Mouse (Mus musculus) liver, embryonic 16.5 days (tissue): ENCODE results near the gene Gpr176. TPM values are rescaled to one million over a fixed set of nuclear protein-coding genes. Genes with fewer than 3 reads are reported as not detected.

ENCODE experiments used
- ATAC-seq: fragments of 200-750 bp; cut with Nextera tagmentation; 2 replicates; pipeline ENCODE4 v1.8.0; 2017; ENCODE audit warnings: low read depth, mild to moderate bottlenecking, moderate number of reproducible peaks, moderate library complexity
- H3K27ac ChIP-seq: fragments of 300-500 bp; sonication (generic); 2 replicates; pipeline ENCODE4 v1.5.1; 2014; ENCODE audit warnings: mild to moderate bottlenecking, low read length
- H3K27me3 ChIP-seq: fragments of 300-500 bp; sonication (generic); 2 replicates; pipeline ENCODE4 v1.6.1; 2014; ENCODE audit warnings: low read depth, low read length, mixed read lengths; ENCODE audit not compliant: control insufficient read depth, insufficient read depth
- H3K36me3 ChIP-seq: fragments of 300-500 bp; sonication (generic); 2 replicates; pipeline ENCODE4 v1.6.1; 2014; ENCODE audit warnings: mild to moderate bottlenecking; ENCODE audit not compliant: control insufficient read depth, insufficient read depth
- H3K4me1 ChIP-seq: fragments of 300-500 bp; sonication (generic); 2 replicates; pipeline ENCODE4 v1.6.1; 2014; ENCODE audit warnings: low read depth, low read length, mixed read lengths; ENCODE audit not compliant: control insufficient read depth
- H3K4me2 ChIP-seq: fragments of 300-500 bp; sonication (generic); 2 replicates; pipeline ENCODE4 v1.6.1; 2014; ENCODE audit warnings: low read depth, low read length, mixed read lengths
- H3K4me3 ChIP-seq: fragments of 300-500 bp; sonication (generic); 2 replicates; pipeline ENCODE4 v1.5.1; 2014; ENCODE audit warnings: low read depth, mild to moderate bottlenecking, low read length
- H3K9ac ChIP-seq: fragments of 300-500 bp; sonication (generic); 2 replicates; pipeline ENCODE4 v1.6.1; 2014; ENCODE audit warnings: low read depth, low read length
- H3K9me3 ChIP-seq: fragments of 300-500 bp; sonication (generic); replicated peaks from 2 replicates; pipeline ENCODE4 v1.6.1; 2016; ENCODE audit warnings: low read length; ENCODE audit not compliant: control insufficient read depth
- WGBS: fragments of 180-500 bp; shearing (Covaris S2); extraction: QIAGEN DNeasy Blood & Tissue Kit; methylation state at CpG from one replicate; pipeline ENCODE4 v1.1.7; 2014; ENCODE audit not compliant: insufficient replicate concordance; 5-methylcytosine and 5-hydroxymethylcytosine counted together
- polyA plus RNA-seq: library from polyadenylated mRNA; unstranded; fragments of >200 nt; fragmentation: Nextera tagmentation; extraction: Ambion mirVana; gene quantifications from 2 replicates; pipeline ENCODE4 v1.2.1, GENCODE M21; 2015

Gene Gpr176
- 0.09 and 0.11 TPM in 2 replicates for polyA plus RNA-seq

DNA sequence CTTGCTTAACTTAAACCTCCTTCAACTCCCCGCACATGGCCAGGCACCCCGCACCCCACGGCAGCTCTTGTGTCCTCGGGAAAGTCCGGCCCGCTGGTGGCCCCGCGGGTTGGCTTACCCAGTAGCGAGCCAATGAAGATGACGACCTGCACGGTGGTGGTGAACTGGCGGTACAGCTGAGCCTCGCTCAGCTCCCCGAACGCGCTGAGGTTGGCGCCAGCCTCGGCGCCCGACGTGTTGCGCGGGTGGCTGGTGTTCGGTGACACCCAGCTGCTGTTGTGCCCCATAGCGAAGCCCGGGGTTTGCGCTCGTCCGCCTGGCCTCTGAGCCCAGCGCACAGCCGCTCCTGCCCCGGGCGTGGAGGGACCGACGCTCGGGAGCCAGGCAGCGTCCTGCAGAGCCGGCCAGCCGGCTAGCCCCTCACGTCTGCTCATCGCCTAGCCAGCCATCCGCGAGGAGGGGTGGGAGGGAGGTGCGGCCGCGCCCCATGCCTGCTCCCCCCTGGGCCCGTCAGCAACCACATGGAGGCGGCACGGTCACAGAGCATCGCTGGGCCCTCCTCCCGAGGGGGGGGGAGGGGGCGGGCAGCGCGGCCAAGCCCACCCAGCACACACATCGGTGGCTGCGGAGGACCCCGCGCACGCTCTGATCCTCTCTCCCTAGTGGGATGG is at the start of gene Gpr176:
TSS of gene Gpr176 (minus strand) at position 519 of the 671 bp plus-strand sequence.
- Histone ChIP-seq H3K4me1 (peaks cover 9% of the 10 kb centered on the region), H3K27me3 (peaks cover 29% of the 10 kb centered on the region), H3K27ac (no peak within 1 kb of the TSS), H3K9me3 (no peaks in the 10 kb centered on the region), H3K4me2 (peak within 1 kb of the TSS; percentile 78), H3K4me3 (peak within 1 kb of the TSS; percentile 55), H3K36me3 (no peaks in the 10 kb centered on the region), H3K9ac (peak within 1 kb of the TSS; percentile 24; the same call in 1 of the 2 replicates)
- ATAC-seq: peak; percentile 49
- under 1% methylated on average over 55 of the region's 59 CpGs for WGBS

- no peak overlapping the region for H3K9ac ChIP-seq
- 0 out of 2 replicates have a peak, but pooled peaks cover 3% of the 10 kb centered on the region for H3K36me3 ChIP-seq
- no peaks in the 10 kb centered on the region for H3K9me3 ChIP-seq
- H3K27ac ChIP-seq: no peak overlapping the region
- H3K4me3 ChIP-seq: no peak overlapping the region
- ATAC-seq: no peak
- no peaks in the 10 kb centered on the region for H3K27me3 ChIP-seq
- no peaks in the 10 kb centered on the region for H3K4me1 ChIP-seq
- 76% methylated on average over 8 of the region's 8 CpGs for WGBS
- no peak overlapping the region for H3K4me2 ChIP-seq
Observed at GRCm38 (mm10) chr2:118422385-118422784, 49.2 kb upstream of the Gpr176 start.

- 86% methylated on average over 15 of the region's 15 CpGs for WGBS
- Histone ChIP-seq H3K9ac (no peak overlapping the region), H3K9me3 (no peaks in the 10 kb centered on the region), H3K36me3 (0 out of 2 replicates have a peak, but pooled peaks cover 3% of the 10 kb centered on the region), H3K4me2 (no peak overlapping the region), H3K27ac (no peak overlapping the region), H3K4me1 (no peaks in the 10 kb centered on the region), H3K27me3 (no peaks in the 10 kb centered on the region), H3K4me3 (no peak overlapping the region)
- no peak for ATAC-seq
Observed at GRCm38 (mm10) chr2:118421951-118422350, 48.7 kb upstream of the Gpr176 start.

DNA sequence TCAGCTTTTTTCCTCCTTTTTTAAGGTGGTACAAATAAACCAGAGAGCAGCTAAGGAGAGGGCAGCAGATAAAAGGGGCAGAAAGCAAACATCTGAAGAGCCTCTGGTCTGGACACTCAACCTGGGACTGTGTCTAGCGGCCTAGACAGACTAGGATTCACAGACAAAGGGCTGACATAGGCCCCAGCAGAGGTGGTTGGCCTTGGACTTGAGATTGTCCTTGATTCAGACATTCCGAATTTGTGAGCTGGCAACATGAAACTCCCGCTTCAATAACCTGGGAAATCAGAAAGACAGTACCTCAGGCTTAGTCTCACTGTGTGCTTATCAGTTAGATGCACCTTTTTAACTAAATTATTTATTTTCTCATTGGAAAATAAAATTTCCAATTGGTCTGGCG is 44.9 kb upstream of the Gpr176 start:
- 76% methylated on average over 4 of the region's 4 CpGs for WGBS
- no peak overlapping the region for H3K9ac ChIP-seq
- H3K27ac ChIP-seq: no peak overlapping the region
- H3K4me2 ChIP-seq: no peak overlapping the region
- H3K4me1 ChIP-seq: no peaks in the 10 kb centered on the region
- H3K9me3 ChIP-seq: no peaks in the 10 kb centered on the region
- H3K27me3 ChIP-seq: no peaks in the 10 kb centered on the region
- no peak overlapping the region for H3K4me3 ChIP-seq
- ATAC-seq: no peak
- H3K36me3 ChIP-seq: peaks cover 6% of the 10 kb centered on the region

GRCm38 (mm10) chr2:118415601-118416355 is 42.6 kb upstream of the Gpr176 start:
- H3K27me3 ChIP-seq: no peaks in the 10 kb centered on the region
- peaks cover 9% of the 10 kb centered on the region for H3K36me3 ChIP-seq
- no peak overlapping the region for H3K4me3 ChIP-seq
- no peak overlapping the region for H3K4me2 ChIP-seq
- H3K9me3 ChIP-seq: no peaks in the 10 kb centered on the region
- no peaks in the 10 kb centered on the region for H3K4me1 ChIP-seq
- WGBS: 69% methylated on average over 6 of the region's 6 CpGs
- no peak overlapping the region for H3K9ac ChIP-seq
- ATAC-seq: no peak
- no peak overlapping the region for H3K27ac ChIP-seq

DNA sequence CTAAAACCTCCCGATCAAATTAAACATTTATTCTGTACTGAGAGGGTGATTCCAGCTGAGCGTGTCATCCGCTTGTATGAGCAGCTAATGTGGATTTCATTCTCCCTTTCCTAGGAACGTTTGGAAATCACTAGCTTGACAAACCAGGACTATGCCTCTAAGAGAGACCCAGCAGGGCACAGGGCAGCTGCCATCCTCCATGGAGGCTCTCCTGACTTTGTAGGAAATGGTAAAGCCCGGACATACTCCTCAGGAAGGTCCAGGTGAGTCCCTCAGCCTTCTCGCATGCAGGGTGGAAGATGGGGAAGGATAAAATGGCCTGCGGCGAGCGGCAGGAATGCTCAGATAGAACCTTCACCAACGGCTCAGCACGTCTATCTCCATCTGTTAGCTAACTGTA is 39.6 kb upstream of the Gpr176 start:
- H3K4me2 ChIP-seq: no peak overlapping the region
- no peak for ATAC-seq
- no peak overlapping the region for H3K27ac ChIP-seq
- no peaks in the 10 kb centered on the region for H3K27me3 ChIP-seq
- H3K4me1 ChIP-seq: no peaks in the 10 kb centered on the region
- WGBS: 86% methylated on average over 11 of the region's 11 CpGs
- H3K4me3 ChIP-seq: no peak overlapping the region
- peaks cover 9% of the 10 kb centered on the region for H3K36me3 ChIP-seq
- H3K9ac ChIP-seq: no peak overlapping the region
- no peaks in the 10 kb centered on the region for H3K9me3 ChIP-seq

DNA sequence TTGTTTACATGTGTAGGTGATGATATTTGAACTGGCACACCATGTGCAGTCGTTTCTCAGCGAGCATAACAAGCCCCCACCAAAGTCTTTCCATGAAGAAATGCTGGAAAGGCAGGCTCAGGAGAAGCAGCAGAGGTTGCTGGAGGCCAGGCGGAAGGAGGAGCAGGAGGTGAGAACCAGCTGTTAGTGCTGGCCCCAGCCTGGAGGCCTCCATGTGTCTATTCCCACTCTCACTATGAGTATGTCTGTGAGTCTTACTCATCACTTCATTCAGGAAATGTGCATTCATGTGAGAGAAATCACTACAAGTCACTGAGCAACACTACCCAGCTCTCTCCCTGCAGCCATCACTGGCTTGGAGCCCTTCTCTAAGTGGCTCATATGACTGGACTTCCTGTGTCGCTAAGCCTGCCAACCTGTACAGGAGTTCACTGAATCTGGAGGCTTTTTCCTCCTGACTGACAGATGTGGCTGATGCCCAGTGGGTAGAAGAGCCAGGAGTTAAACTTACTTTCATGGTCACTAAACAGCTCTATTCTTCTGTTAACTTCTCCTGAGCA is 35.2 kb upstream of the Gpr176 start:
- Histone ChIP-seq H3K27me3 (no peaks in the 10 kb centered on the region), H3K4me1 (no peaks in the 10 kb centered on the region), H3K27ac (no peak overlapping the region), H3K9me3 (no peaks in the 10 kb centered on the region), H3K4me2 (no peak overlapping the region), H3K9ac (no peak overlapping the region), H3K36me3 (peaks cover 6% of the 10 kb centered on the region), H3K4me3 (no peak overlapping the region)
- WGBS: 56% methylated on average over 4 of the region's 4 CpGs
- no peak for ATAC-seq

GRCm38 (mm10) chr2:118406811-118407210 is 33.6 kb upstream of the Gpr176 start:
- no peaks in the 10 kb centered on the region for H3K9me3 ChIP-seq
- no peaks in the 10 kb centered on the region; the same call in 1 of the 2 replicates for H3K4me1 ChIP-seq
- no peak overlapping the region for H3K9ac ChIP-seq
- peaks cover 3% of the 10 kb centered on the region for H3K36me3 ChIP-seq
- 46% methylated on average over 2 of the region's 2 CpGs for WGBS
- no peak overlapping the region for H3K4me3 ChIP-seq
- ATAC-seq: no peak
- no peaks in the 10 kb centered on the region for H3K27me3 ChIP-seq
- no peak overlapping the region for H3K4me2 ChIP-seq
- no peak overlapping the region for H3K27ac ChIP-seq

DNA sequence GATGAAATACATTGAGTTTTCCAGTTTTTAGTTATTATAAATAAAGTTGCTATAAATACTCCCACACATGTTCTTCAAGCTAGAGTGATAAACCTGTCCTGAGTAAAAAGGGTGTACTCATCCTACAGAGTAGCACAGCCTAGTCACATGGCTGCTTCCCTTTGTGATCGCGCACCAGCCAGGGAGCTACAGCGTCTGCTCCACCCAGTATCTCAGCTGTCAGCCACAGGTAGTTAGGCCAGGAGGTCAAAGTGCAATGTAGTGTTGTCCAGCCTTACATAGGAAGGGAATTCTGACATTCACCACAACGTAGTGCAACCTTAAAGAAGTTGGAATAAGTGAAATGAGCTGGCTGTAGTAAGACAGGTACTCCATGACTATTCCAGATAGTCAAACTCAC is 32.3 kb upstream of the Gpr176 start:
- Histone ChIP-seq H3K9ac (no peak overlapping the region), H3K36me3 (no peaks in the 10 kb centered on the region), H3K9me3 (no peaks in the 10 kb centered on the region), H3K4me1 (no peaks in the 10 kb centered on the region; the same call in 1 of the 2 replicates), H3K27me3 (no peaks in the 10 kb centered on the region), H3K4me2 (no peak overlapping the region), H3K4me3 (no peak overlapping the region), H3K27ac (no peak overlapping the region)
- ATAC-seq: peak; percentile 62
- WGBS: 72% methylated on average over 4 of the region's 4 CpGs
